Mouse (Mus musculus): ENCODE results near the gene Man2b1. TPM values are rescaled to one million over a fixed set of nuclear protein-coding genes. Genes with fewer than 3 reads are reported as not detected.

Gene Man2b1
- 39.8 and 42.1 TPM in 2 replicates for polyA plus RNA-seq (2015; fragmentation: Nextera tagmentation; extraction: Ambion mirVana)

DNA sequence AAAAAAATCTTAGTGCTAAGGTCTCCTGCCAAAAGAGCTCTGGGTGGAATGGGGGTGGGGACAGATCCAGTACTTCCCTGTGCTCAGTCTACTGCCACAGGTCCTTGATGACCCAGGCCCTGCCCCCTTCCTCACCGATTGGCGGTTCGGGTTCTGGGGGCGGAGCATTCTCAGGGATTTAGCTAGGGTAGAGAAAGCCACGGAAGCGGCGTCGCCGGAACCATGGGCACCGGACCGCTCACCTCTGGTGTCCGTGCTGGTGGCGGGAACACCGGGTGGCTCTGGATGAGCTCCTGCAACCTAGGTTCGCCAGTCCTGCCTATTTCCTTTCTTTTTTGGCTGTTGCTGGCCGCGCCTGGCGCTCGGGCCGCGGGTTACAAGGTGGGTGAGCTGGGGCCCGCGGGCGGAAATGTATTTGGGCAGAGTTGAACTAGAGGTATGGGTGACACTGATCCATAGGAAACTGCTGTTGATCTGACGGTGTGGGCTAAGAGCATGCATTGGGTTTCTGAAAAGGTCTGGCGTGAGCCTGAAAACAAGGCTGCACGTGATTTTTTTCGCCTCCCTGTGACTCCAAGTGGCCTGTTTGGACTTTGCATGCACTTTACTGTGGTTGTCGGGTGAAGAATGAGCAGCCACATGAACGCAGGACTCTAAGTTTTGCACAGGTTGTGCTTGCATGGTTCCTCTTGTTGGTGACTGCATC is at the start of gene Man2b1:
Man2b1 (plus strand) TSS at position 163 of the 706 bp plus-strand sequence.
- H3K9me3 ChIP-seq, result no peaks in the 10 kb centered on the region
- peak within 1 kb of the TSS; percentile 67 for H3K4me3 ChIP-seq
- 1% methylated on average over 30 of the region's 30 CpGs for WGBS
- H3K27me3 ChIP-seq, result no peaks in the 10 kb centered on the region
- H3K27ac ChIP-seq, result peak within 1 kb of the TSS; percentile 60
- peaks cover 35% of the 10 kb centered on the region for H3K36me3 ChIP-seq
- H3K4me2 ChIP-seq, result peak within 1 kb of the TSS; percentile 73
- peak; percentile 80 for ATAC-seq (ENCODE audit: insufficient number of reproducible peaks, low FRiP score, low TSS enrichment, low read depth)
- peaks cover 38% of the 10 kb centered on the region for H3K4me1 ChIP-seq
- H3K9ac ChIP-seq, result peak within 1 kb of the TSS; percentile 61

DNA sequence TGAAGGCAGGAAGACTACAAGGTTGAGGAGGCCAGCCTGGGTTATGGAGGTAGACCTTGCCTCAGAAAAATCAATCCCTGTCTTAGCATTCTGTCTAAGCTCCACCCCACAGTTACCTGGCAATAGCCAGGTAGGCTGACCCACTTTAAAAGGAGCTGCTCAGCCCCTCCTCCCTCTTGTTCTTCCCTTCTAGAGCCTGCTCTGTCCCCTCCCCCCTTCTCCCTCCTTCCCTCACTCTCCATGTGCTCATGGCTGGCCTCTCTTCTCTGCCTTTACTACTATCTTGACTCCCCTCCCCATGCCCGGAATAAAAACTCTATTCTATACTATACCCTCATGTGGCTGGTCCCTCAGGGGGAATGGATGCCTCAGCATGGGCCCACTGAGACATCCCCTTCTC is 49.2 kb upstream of the Man2b1 start:
- no peaks in the 10 kb centered on the region for H3K27me3 ChIP-seq
- no peak overlapping the region; the same call in 1 of the 2 replicates for H3K27ac ChIP-seq
- H3K9ac ChIP-seq, result no peak overlapping the region
- ATAC-seq (ENCODE audit: insufficient number of reproducible peaks, low FRiP score, low TSS enrichment, low read depth), result no peak
- peaks cover 32% of the 10 kb centered on the region for H3K4me1 ChIP-seq
- peaks cover 46% of the 10 kb centered on the region for H3K36me3 ChIP-seq
- H3K9me3 ChIP-seq, result no peaks in the 10 kb centered on the region
- no peak overlapping the region for H3K4me3 ChIP-seq
- WGBS, result 66% methylated on average over 1 of the region's 1 CpGs
- H3K4me2 ChIP-seq, result no peak overlapping the region

DNA sequence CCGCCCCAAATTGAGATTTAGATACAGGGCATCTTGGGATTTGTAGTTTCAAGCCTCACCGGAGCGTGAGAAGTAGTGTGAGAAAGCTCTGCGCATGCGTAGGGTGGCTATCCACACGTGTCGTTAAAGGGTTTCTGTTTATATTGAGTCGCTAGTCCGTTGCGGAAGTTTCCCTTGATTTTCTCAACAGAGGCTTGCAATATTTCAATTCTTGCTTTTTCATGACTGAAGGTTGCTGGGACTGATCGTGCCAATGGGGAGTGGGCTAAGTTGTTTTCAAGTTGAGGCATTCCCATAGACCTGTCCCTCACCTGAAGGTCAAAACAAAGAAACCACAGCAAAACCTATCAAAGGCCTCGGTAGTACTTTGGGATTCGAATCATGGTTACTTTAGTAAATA is 48.3 kb upstream of the Man2b1 start:
- H3K4me3 ChIP-seq, result peak overlapping the region; percentile 77
- H3K4me2 ChIP-seq, result peak overlapping the region; percentile 76
- no peak overlapping the region for H3K9ac ChIP-seq
- ATAC-seq (ENCODE audit: insufficient number of reproducible peaks, low FRiP score, low TSS enrichment, low read depth), result no peak
- no peaks in the 10 kb centered on the region for H3K27me3 ChIP-seq
- WGBS, result 3% methylated on average over 13 of the region's 13 CpGs
- H3K36me3 ChIP-seq, result peaks cover 38% of the 10 kb centered on the region
- no peaks in the 10 kb centered on the region for H3K9me3 ChIP-seq
- H3K4me1 ChIP-seq, result peaks cover 30% of the 10 kb centered on the region
- peak overlapping the region; percentile 100; the same call in 1 of the 2 replicates for H3K27ac ChIP-seq

DNA sequence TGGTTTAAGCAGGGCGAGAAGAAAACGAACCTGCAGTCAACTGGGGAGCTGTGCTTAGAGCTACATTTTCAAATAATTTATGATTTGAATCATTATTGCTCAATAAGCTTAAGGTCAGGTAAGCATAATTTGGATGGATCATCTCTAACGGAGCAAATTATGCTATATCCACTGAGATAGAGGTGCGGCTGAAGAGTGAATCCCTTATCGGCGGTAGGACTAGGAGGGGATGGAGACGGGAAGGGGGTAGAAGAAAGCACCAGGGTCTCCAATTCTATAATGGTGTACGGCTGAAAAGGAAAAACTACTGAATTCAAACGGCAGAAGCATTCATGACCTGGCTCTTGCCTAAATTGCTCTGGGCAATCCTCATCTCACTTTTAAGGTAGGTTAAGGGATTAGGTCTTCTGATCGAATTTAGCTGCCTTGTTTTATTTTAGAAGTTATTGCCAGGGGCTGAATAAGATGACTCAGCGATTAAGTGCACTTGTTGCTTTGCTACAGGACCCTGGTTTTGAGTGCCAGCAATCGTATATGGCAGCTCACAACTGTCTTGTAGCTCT is 47.8 kb upstream of the Man2b1 start:
- Histone ChIP-seq H3K4me2 (peak overlapping the region; percentile 76), H3K27me3 (no peaks in the 10 kb centered on the region), H3K36me3 (peaks cover 38% of the 10 kb centered on the region), H3K4me3 (peak overlapping the region; percentile 77), H3K27ac (peak overlapping the region; percentile 100), H3K9ac (peak overlapping the region; percentile 51), H3K9me3 (no peaks in the 10 kb centered on the region), H3K4me1 (peaks cover 30% of the 10 kb centered on the region)
- WGBS, result 6% methylated on average over 12 of the region's 12 CpGs
- no peak for ATAC-seq (ENCODE audit: insufficient number of reproducible peaks, low FRiP score, low TSS enrichment, low read depth)

DNA sequence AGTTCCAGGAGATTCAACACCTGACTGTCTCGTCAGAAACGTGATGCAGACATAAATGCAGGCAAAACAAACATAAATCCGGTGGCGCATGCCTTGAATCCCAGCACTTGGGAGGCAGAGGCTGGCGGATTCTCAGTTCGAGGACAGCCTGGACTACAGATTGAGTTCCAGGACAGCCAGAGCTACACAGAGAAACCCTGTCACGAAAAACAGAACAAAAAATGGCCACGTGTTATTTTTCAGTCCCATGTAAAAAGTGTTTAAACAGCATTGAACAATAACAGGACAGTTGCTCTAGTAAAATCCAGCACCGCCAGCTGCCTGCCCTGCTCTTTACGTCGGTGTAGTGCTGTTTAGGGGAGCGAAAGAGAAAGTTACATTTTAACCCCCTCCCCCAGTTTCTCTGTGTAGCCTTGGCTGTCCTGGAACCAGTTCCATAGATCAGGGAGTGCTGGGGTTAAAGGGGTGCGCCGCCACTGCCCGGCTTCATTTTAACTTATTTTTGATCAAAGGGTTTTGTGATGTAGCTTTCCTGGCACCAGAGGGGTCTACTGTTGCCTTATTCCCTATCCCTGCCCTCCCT is 47.3 kb upstream of the Man2b1 start:
- Histone ChIP-seq H3K4me1 (peaks cover 30% of the 10 kb centered on the region), H3K27ac (peak overlapping the region; percentile 100), H3K9ac (peak overlapping the region; percentile 51), H3K36me3 (peaks cover 39% of the 10 kb centered on the region), H3K9me3 (no peaks in the 10 kb centered on the region), H3K4me2 (peak overlapping the region; percentile 76), H3K4me3 (peak overlapping the region; percentile 77), H3K27me3 (no peaks in the 10 kb centered on the region)
- ATAC-seq (ENCODE audit: insufficient number of reproducible peaks, low FRiP score, low TSS enrichment, low read depth), result no peak
- WGBS, result 1% methylated on average over 15 of the region's 15 CpGs

DNA sequence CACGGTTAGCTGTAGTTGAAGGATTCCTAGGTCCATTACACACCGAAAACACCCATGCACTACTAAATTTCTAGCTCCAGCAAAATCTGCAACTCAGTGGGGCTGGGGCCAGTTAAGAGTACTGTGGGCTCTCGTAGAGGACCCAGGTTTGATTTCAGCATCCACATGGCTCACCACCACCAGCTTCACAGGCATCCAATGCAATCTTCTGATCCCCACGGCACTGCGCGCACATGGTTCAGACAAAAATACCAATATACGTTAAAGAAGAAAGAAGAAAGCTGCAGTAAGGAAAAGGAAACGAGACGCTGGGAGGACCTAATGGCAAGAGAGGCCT is 46.7 kb upstream of the Man2b1 start:
- peak; percentile 37; the same call in 1 of the 2 replicates for ATAC-seq (ENCODE audit: insufficient number of reproducible peaks, low FRiP score, low TSS enrichment, low read depth)

DNA sequence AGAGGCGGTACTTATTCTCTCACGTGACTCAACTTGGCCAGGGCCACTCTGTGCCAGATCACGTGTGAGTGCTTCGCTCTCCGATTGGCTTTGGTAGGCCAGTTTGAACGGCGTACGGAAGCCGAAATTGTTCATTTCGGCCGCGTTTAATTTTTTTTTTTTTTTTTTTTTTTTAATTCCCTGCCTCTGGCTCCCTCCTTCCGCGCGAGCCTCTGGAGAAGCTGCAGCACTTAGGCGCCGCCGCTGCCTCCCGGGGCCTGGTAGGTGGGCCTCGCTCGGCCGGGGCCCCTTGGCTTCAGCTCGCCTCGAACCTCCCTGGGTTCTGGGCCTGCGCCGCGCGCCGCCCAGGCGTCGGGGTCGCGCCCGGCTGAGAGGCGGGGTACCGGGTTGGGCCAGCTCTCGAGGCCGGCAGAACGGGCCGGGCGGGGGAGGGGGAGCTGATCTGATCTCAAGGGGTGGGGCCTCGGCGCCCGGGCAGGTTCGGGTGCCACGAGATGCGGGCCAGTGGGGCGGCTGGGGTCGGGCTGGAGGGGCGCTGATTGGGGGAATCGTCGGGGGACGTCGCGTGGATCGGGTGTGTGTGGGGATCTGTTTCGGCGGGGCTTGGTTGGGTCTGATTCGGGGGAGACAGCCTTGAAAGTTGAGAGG is 46.2 kb upstream of the Man2b1 start, which contains the start of gene Tnpo2:
Tnpo2 (plus strand) TSS at position 198 of the 648 bp plus-strand sequence.
- peaks cover 41% of the 10 kb centered on the region for H3K36me3 ChIP-seq
- WGBS, result under 1% methylated on average over 57 of the region's 59 CpGs
- no peaks in the 10 kb centered on the region for H3K9me3 ChIP-seq
- peak within 1 kb of the TSS; percentile 100 for H3K27ac ChIP-seq
- peak; percentile 92 for ATAC-seq (ENCODE audit: insufficient number of reproducible peaks, low FRiP score, low TSS enrichment, low read depth)
- H3K4me1 ChIP-seq, result peaks cover 33% of the 10 kb centered on the region
- peak within 1 kb of the TSS; percentile 77 for H3K4me3 ChIP-seq
- peak within 1 kb of the TSS; percentile 86 for H3K4me2 ChIP-seq
- H3K27me3 ChIP-seq, result no peaks in the 10 kb centered on the region
- peak within 1 kb of the TSS; percentile 92 for H3K9ac ChIP-seq

More for the DNA sequence above, 46.7 kb upstream of the Man2b1 start:
- Histone ChIP-seq H3K27ac (peak overlapping the region; percentile 100), H3K9me3 (no peaks in the 10 kb centered on the region), H3K36me3 (peaks cover 41% of the 10 kb centered on the region), H3K4me1 (peaks cover 32% of the 10 kb centered on the region), H3K27me3 (no peaks in the 10 kb centered on the region), H3K4me3 (peak overlapping the region; percentile 77), H3K4me2 (peak overlapping the region; percentile 76), H3K9ac (peak overlapping the region; percentile 51)
- 0% methylated on average over 9 of the region's 9 CpGs for WGBS

DNA sequence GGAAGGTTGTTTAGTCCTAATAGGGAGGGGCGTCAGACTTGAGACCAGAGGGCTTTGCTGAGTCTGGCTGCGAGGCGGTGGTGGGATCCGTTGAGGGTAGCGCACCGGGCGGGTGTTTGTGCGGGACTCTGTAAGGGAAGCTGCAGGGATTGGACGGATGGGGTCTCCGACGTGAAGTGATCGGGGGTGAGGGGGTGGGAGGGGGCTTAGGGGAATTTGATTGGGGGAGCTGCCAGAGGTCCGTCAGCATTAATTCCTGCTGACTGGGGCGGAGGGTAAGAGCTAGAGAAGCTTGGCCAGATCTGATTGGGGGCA is 45.7 kb upstream of the Man2b1 start:
- WGBS, result under 1% methylated on average over 14 of the region's 14 CpGs
- peak; percentile 62 for ATAC-seq (ENCODE audit: insufficient number of reproducible peaks, low FRiP score, low TSS enrichment, low read depth)

DNA sequence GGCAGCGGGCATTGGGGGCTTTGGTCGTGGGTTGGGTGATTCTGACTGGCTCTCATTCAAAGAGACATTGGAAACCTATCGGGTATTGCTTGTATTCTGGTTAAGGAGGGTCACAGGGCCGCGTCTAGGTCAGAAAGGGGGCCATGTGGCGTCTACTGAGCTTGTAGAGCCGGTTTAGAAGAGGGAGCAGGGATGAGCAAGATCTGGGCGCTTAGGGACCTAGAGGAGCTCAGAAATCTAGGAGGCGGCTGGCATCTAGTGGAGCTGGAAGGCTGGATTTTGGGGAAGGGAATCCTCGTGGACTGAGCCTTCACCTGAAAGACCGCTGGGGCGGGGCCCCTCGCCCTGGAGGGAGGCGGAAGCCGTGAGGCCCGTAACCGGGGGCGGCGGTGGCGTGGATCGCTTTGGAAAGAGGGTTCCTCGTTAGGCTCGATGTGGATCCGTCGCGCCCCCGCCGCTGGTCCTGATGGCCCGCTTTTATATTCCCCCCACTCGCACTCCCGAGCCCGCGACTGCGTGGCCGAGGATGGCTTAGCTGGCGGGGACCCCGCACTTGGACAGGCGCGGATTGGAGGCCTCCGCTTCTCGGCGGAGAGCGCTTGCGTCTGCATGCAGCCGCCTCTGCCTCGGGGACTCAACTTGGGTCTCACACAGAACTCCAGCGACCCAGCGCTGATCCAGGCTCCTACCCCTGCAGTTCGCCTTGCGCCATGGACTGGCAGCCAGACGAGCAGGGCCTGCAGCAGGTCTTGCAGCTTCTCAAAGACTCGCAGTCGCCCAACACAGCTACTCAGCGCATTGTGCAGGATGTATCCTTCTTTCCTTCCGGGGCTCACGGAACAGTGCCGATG is 45.2 kb upstream of the Man2b1 start:
- WGBS, result under 1% methylated on average over 57 of the region's 57 CpGs
- no peak for ATAC-seq (ENCODE audit: insufficient number of reproducible peaks, low FRiP score, low TSS enrichment, low read depth)
- Histone ChIP-seq H3K9me3 (no peaks in the 10 kb centered on the region), H3K27ac (peak overlapping the region; percentile 100), H3K36me3 (peaks cover 38% of the 10 kb centered on the region), H3K9ac (peak overlapping the region; percentile 92), H3K4me1 (peaks cover 33% of the 10 kb centered on the region), H3K4me3 (peak overlapping the region; percentile 77), H3K4me2 (peak overlapping the region; percentile 86), H3K27me3 (no peaks in the 10 kb centered on the region)

More for the DNA sequence above, 45.7 kb upstream of the Man2b1 start:
- H3K4me2 ChIP-seq, result peak overlapping the region; percentile 86
- peaks cover 39% of the 10 kb centered on the region for H3K36me3 ChIP-seq
- no peaks in the 10 kb centered on the region for H3K27me3 ChIP-seq
- H3K9me3 ChIP-seq, result no peaks in the 10 kb centered on the region
- peaks cover 33% of the 10 kb centered on the region for H3K4me1 ChIP-seq
- peak overlapping the region; percentile 100 for H3K27ac ChIP-seq
- H3K4me3 ChIP-seq, result peak overlapping the region; percentile 77
- H3K9ac ChIP-seq, result peak overlapping the region; percentile 92

DNA sequence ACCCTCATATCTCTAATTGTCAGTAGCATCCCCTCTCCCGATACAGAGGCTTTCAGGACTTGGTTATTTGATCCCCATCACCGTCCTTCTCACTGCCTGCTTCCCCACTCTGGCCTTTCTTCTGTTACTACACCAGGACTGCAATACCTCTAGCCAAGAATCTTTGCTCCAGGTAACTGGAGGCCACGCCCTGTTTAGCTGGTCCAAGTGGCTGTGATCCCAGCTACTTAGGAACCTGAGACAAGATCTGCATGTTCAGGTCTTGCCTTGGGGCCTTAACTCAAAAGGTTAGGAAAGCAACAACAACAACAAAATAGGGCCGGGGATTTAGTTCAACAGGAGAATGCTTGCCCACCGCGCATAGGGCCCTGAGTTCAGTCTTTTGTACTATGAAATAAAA is 39.5 kb upstream of the Man2b1 start:
- 87% methylated on average over 6 of the region's 6 CpGs for WGBS
- Histone ChIP-seq H3K9ac (no peak overlapping the region), H3K9me3 (no peaks in the 10 kb centered on the region), H3K4me2 (no peak overlapping the region), H3K4me3 (no peak overlapping the region), H3K4me1 (peaks cover 10% of the 10 kb centered on the region), H3K27ac (no peak overlapping the region), H3K27me3 (no peaks in the 10 kb centered on the region), H3K36me3 (peaks cover 86% of the 10 kb centered on the region)
- ATAC-seq (ENCODE audit: insufficient number of reproducible peaks, low FRiP score, low TSS enrichment, low read depth), result no peak

DNA sequence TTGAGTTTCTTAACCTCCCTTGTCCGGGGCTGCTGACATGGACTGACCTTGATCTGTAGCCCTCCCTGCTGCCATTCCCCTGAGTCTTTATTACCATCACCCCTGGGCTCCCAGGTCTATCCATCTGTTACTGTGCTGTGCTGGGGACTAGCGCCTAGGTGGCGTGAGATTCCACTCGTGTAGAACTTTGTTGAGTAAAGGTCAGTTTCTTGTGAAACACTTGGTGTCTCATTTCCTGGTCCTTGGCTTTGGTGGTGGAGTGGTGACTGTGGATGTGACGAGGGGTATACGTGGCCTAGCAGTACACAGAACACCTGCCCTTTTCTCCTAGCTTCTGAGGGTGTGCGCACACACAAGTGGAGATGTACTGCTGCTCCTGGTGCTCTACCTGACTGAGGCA is 25.7 kb upstream of the Man2b1 start:
- 85% methylated on average over 7 of the region's 7 CpGs for WGBS

More for the DNA sequence above, 25.7 kb upstream of the Man2b1 start:
- Histone ChIP-seq H3K27me3 (no peaks in the 10 kb centered on the region), H3K36me3 (peaks cover 45% of the 10 kb centered on the region), H3K4me1 (peaks cover 13% of the 10 kb centered on the region), H3K9me3 (no peaks in the 10 kb centered on the region), H3K4me2 (no peak overlapping the region), H3K27ac (no peak overlapping the region), H3K9ac (no peak overlapping the region), H3K4me3 (no peak overlapping the region)
- ATAC-seq (ENCODE audit: insufficient number of reproducible peaks, low FRiP score, low TSS enrichment, low read depth), result no peak

Data from limb, embryonic 15.5 days (tissue).